Mouse (Mus musculus): ENCODE measurements at regions not wholly inside any gene's neighbourhood (a gene's known extent, or its start where the extent isn't known, plus 50 kb on each side); places are given as distances from the start of the nearest gene placed in this dataset.
"Not testable (repeated sequence)": the region's sequence is repeated elsewhere in the genome, so short reads cannot be mapped to it uniquely, and the experiment has no call there.

DNA sequence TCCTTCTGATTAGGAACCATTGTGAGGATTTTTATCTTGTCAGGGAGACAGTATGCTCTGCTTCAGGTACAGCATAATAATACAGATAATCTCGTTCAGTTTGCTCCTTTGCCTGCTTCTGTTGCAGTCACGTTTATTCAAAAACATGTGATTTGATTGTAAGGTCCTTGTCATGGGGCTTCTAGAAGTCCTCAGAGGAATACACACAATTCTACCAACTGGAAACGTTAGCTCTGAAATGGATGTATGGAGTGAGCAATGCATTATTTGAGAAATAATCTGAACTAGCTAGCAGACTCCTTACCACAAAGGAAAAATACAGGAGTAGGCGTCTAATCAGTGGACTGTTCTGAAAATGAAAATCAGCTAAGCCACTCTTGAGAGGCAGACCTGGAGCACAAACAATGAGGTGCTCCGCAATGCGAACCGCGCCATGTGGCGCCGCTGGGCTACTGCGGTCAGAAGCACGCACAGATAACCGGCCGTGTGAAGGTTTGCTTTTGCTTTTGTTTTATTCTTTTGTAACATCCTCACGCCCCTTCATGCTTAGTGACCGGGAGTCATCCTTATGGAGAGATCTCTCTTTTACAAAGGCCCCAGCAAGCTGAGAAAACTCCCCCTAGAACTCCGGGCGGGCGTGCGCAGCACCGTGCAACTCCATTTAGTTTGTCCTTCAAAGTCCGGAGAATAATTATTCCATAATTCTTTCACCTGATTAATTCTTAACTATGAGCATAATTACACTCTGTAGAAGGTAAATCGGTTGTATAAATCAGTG is 419.7 kb downstream of the Nova1 start:
- peak; percentile 17 to 48 for DNase-seq (ENCODE audit: low spot score in 2 of 2)

DNA sequence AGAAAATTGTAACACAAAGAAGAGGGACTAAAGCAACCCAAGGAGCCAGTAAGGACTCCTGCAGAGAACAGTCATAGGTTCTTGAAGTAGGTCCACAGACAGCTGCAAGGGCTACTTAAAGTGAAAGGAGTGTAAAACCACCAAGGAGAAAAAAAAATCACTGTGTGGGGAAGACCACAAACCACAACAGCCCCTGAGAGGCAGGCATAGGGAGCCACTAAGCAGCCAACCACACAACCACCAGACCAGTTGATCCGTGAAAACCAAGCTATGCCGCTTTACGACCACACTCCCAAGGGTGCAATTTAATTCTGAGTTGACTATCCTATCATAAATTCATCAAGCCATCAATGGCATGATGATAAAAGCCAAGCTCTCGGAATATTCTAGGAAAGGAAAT is 423.5 kb downstream of the Nova1 start:
- DNase-seq (ENCODE audit: low spot score in 2 of 2), result no peak

DNA sequence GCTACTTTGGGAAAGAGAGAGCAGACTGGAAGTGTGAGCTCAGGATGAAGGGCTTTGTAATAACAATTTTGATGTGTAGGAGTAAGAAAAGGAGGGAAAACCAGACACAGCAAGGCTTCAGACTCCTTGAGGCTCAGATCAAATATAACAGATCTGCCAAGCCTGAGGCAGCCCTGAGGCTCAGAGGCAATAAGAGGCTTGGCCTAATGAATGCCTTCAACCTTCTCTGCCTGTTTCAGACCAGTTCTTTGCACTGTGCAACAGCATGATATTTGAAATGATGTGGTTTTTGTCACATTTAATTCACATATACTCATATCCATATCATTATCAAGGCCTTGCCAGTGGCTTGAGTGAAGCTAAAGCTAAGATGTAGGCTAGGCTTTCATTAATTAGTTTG is 425.0 kb downstream of the Nova1 start:
- DNase-seq (ENCODE audit: low spot score in 2 of 2), result no peak

DNA sequence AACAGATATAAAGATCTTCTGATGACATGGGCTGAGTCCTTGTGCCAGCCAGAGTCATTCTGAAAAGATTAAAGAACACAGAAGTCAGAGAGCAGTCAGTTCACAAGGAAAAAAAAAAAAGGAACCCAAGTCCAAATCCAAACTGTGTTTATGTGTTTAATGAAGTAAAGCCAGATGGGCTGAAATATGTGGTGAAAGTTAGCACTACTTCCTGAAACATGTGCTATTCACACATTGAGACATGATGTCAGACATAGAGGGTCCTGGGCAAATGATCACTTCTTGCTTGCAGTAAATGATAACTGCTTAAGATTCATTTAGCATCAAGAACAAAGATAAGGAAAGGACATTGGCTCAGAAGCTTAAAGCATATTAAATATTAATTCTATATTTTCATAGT is 439.8 kb downstream of the Nova1 start:
- DNase-seq (ENCODE audit: low spot score in 2 of 2), result no peak

DNA sequence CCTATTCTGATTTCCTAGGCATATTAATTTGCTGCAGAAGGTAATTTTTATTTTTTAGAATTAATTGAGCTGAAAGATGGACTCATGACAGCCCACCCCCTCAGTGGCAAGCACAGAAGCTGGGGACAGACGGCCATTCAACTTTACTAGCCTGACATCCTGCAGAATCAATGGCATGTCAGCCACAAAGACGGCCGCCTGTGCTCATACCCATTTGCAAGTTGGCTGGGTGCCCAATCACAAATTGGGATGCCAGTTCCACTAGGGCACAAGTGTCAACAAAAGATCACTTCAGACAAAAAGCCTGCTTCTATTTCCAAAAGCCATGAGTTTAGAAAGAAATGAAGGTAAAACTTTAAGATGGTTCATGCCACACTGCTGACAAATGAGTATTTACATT is 447.0 kb downstream of the Nova1 start:
- DNase-seq (ENCODE audit: low spot score in 2 of 2), result peak; percentile 56 to 58

DNA sequence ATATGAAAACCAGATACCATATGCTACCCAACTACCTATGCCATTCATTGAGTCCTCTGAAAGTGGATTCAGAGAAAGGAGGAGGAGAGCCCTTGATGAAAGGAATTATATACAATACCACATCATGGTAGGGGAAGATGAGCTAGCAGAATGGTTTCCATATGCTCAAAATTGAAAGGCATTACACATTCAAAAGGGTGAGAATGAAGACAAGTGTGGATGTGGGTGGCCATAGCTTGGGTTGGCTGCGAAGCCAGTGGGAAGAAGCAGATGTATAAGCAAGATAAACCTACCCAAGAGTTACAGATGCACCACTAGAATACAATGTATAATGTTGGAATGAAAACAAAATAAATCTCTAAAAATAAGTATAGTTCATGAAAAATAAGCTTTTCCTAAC is 485.4 kb downstream of the Nova1 start:
- no peak for DNase-seq (ENCODE audit: low spot score in 2 of 2)

DNA sequence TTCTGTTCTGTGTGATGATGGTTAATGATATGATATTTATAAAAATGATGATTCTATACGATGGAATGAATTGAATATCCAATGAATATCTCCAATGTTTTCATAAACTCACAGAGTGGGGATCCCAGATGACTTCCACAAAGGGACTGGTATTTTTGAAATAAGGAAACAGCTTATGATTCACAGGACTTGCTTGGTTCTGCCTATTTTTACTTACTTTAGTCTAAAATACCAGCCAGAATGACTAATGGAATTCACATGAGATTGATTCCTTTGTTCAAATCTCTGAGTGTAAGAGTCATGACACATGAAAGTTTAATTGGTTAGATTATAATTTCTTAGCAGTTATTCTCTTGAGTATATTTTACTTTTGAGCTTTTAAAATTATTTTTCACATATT is 490.9 kb downstream of the Nova1 start:
- DNase-seq (ENCODE audit: low spot score in 2 of 2), result no peak

DNA sequence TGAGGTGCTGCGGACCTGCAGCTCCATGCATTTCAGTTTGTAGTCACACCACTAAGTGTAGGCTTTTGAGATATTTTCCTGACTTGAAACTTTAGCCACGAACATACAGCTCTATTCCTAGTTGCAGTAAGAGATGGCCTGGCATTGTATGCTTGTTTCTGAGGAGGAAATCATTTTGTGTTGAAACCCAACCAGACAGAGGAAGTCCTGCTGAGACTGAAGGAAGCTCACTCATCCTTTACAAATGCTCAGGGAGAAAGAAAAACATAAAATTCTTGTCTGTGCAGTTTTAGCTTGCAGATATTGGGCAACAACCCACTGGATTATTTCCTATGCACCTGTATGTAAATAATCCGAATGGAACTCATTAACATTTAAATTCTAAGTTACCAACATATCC is 495.5 kb downstream of the Nova1 start:
- no peak for DNase-seq (ENCODE audit: low spot score in 2 of 2)

DNA sequence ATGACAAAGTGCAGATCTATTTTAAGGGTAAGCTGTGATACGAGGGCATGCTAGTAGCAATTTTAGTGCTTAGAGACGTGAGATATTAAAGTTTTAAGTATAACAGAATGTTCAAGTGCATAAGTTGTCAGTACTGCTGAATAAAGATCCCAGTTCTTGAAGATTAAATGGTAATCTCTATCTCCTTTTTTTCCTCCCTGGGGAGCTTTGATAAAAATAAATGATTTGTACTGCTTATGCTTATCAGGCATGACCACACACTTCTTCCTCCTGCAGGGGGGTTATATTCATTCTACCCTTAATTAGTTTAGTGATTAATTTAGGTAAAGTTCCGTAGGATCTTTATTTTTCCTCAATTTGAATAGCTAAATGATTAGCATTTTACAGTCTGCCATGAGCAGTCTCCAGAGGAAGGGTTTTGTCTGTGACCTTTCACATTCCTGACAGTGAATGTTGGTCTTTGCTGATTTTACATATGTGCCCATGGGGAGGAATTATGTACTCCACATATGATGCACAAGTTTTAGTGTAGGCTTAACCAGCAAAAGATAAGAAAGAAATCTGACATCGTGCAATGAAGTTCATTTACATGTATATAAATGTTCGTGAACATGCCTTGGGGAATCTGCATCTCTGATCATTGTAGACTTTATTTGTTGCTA is 515.5 kb downstream of the Nova1 start:
- no peak for DNase-seq (ENCODE audit: low spot score in 2 of 2)

DNA sequence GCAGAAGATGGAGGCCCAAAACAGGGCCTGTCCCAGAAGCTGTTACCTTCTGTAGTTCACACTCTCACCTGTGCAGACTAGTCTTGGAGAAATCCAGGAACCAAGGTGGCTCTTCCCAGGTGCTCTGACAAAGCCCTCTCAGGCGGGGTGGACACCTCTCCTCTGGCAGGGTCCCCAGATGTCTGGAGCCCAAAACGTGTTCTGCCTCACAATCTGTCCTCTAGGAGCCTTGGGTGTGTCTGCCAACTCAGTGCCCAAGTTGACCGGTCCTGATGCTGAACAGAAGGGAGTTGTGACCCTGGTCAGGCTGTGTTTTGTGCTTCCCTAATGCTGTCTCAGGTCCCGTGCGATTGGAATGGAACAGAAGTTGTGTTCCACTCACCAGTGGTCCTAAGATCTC is 519.8 kb downstream of the Nova1 start:
- DNase-seq (ENCODE audit: low spot score in 2 of 2), result no peak

DNA sequence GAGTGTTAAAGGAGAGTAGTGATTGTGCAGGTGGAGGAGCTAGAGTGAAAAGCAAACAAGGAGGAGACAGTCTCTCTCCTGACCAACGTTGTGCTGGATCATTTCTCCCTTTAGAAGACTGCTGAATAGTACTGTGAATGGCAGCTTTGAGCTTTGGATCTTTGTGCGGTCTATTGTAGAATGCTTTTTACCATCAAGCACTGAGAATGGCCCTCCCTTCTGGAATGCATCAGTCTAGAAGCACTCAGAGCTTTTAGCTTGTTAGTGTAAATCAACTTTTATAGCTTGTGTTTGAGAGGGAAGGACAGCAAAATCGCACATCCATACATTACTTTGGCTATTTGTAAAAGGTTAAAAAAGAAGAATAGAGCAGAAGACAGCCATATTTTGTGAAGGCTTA is 534.2 kb downstream of the Nova1 start:
- DNase-seq (ENCODE audit: low spot score in 2 of 2), result no peak

DNA sequence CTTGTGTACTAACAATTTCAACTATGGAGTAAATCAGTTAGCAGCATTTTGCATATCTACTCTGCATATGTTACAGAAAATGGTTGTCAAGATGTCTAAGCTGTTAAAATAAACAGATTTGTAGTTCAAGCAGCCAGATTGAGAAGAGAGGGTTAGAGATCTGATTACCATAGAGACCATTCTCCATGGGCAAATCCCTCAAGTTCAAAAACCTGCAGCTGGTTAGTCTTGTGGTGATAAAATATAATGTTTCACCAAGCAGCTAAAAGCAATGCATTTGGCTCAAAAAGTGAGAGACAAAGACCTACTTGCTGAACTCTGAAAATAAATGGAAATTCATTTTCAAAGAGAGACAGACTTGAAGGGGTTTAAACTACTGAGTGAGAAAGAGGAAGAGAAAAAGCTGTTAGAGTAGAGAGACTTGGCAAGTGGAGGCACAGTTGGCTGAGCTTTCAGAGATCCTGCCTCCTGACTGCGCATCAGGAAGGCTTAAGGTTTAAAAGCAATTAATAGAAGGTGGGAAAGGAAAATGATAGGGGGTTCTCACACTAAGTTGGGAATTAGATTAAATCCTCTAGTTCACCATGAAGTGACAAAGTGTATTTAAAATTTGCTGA is 570.2 kb downstream of the Nova1 start:
- peak; percentile 10 to 15 for DNase-seq (ENCODE audit: low spot score in 2 of 2)

DNA sequence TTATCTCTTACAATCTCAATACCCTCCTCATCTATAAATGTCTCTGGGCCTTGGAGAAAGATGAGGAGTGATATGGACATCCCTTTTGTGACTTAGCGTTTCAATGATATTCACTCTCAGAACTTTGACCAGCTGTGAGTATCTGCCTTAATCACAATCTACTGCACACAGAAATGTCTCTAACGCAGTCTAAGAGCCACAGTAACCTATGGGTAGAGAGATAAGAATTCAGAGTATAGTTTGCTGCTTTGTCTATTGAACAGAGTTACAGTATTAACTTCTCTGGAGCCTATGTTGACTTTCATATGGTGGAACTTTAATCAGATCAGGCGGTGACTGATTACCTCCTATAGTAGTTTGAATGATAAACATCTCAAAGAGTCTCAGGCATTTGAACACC is 573.8 kb downstream of the Nova1 start:
- DNase-seq (ENCODE audit: low spot score in 2 of 2), result no peak

DNA sequence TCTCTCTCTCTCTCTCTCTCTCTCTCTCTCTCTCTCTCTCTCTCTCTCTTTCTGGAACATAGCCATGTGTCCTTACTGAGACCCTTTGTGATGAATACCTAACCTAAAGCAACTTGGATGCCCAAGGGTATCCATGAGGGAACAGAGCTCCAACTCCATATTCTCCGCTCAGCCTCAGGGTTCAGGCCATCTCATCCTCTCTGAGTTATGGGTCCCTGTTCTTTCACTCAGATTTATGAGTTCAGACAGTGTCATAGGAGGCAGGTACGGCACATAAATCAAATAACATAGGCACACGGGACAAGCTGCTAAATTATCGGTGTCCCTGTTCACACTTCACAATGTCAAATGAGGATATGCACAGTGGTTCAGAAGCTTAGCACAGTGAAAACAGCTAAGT is 586.4 kb downstream of the Nova1 start:
- no peak for DNase-seq (ENCODE audit: low spot score in 2 of 2)

DNA sequence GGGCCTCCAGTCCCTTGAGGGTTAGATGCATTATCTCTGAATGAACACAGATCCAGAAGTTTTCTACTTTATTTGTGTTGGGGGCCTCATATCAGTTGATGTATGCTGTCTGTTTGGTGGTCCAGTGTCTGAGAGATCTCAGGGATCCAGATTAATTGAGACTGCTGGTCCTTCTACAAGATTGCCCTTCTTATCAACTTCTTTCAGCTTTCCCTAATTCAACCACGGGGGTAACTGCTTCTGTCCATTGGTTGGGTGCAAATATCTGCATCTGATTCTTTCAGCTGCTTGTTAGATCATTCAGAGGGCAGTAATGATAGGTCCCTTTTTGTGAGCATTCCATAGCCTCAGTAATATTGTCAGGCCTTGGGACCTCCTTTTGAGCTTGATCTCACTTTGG is 603.4 kb downstream of the Nova1 start:
- not testable (repeated sequence) for DNase-seq (ENCODE audit: low spot score in 2 of 2)

DNA sequence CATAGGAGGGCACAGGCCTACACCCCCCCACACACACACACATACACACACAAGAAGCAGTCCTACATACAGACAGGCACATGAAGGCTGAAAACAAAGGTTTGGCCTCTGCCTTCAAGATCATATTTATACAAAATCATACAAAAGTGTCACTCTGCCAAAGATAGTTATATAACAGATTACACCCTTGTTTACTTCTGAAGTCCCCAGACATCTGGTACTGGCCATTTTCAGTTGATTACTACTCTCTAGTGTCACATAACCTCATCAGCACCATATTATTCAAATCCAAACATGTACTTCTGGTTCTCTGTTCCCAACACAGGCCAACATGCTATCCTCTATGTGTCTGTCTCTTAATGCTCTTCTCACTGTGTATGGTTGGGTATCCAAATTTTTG is 619.7 kb downstream of the Nova1 start:
- no peak for DNase-seq (ENCODE audit: low spot score in 2 of 2)

DNA sequence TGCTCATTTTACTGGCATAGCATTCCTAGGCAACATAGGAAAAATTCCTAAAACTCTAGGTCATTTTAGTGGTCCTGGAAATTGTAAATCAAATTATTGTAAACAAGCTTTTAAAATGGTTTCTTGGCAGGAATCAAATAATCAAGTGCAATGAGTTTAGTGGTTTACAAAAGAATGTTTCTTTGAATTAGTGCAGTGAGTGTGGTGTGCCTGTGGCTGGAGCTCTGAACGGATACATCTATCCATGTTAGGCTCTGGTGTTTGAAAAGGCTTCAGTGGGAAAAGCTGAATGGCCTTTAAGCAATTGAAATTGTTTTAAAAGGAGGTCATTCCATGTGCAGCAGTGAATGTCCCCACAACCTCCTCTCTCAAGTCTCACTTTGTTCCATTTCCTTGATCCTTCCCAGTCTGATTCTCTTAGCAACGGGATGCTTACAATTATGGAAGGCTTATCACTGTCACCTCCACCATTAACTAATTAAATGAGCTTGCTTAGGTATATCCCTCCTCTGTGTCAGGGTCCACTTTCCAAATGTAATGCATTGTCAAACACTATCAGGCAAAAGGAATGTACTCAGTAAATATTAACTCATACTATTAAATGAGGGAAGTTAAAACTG is 621.1 kb downstream of the Nova1 start:
- no peak for DNase-seq (ENCODE audit: low spot score in 2 of 2)

DNA sequence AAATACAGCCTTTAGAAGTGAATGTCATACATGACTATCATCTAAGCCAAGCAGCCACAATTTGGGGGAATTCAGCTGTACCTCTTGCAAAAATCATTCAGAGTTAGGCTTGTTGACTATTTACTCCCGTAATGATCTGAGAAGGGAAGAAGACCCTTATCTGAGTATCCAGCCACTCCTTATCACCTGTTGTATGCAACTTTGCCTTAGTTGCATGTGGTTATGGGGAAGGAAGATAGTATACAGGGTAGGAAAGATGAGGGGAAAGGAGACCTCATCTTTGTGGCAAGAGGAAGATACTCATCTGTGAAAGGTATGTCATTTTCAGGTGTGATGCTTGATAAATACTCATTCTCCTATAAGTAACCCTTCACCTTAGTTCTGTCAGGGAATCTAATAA is 624.6 kb downstream of the Nova1 start:
- no peak for DNase-seq (ENCODE audit: low spot score in 2 of 2)
